Mouse (Mus musculus): ENCODE results near the gene Ifitm1.

Ifitm1 gene

GRCm38 (mm10) chr7:140966921-140967320 lies at the start of gene Ifitm1:
Gene Ifitm1, plus strand, starts transcription at chr7:140967221.
- no peak for DNase-seq (ENCODE audit: low spot score)

GRCm38 (mm10) chr7:140919911-140920310 lies 47.1 kb upstream of the Ifitm1 start:
- DNase-seq (ENCODE audit: low spot score), result no peak

GRCm38 (mm10) chr7:140920418-140921029 lies 46.5 kb upstream of the Ifitm1 start, which contains the start of gene Nlrp6:
Gene Nlrp6, plus strand, starts transcription at chr7:140920902.
- DNase-seq (ENCODE audit: low spot score), result no peak

GRCm38 (mm10) chr7:140921225-140921975 lies 45.6 kb upstream of the Ifitm1 start:
- no peak for DNase-seq (ENCODE audit: low spot score)

GRCm38 (mm10) chr7:140922398-140923069 lies 44.5 kb upstream of the Ifitm1 start:
- no peak for DNase-seq (ENCODE audit: low spot score)

- no peak for DNase-seq (ENCODE audit: low spot score)
Observed at GRCm38 (mm10) chr7:140923070-140923775, 43.8 kb upstream of the Ifitm1 start.

- no peak for DNase-seq (ENCODE audit: low spot score)
Observed at GRCm38 (mm10) chr7:140927181-140927580, 39.8 kb upstream of the Ifitm1 start.

GRCm38 (mm10) chr7:140938436-140938835 lies 28.6 kb upstream of the Ifitm1 start:
- no peak for DNase-seq (ENCODE audit: low spot score)

- DNase-seq (ENCODE audit: low spot score), result no peak
Observed at GRCm38 (mm10) chr7:140938896-140939295, 28.1 kb upstream of the Ifitm1 start.

- DNase-seq (ENCODE audit: low spot score), result peak; percentile 81
Observed at GRCm38 (mm10) chr7:140939669-140940171, 27.3 kb upstream of the Ifitm1 start.

- peak; percentile 89 for DNase-seq (ENCODE audit: low spot score)
Observed at GRCm38 (mm10) chr7:140941222-140942051, 25.6 kb upstream of the Ifitm1 start, which contains the start of gene Pgghg. Gene Pgghg, plus strand, starts transcription at chr7:140941391.

GRCm38 (mm10) chr7:140942341-140942740 lies 24.7 kb upstream of the Ifitm1 start:
- no peak for DNase-seq (ENCODE audit: low spot score)

- no peak for DNase-seq (ENCODE audit: low spot score)
Observed at GRCm38 (mm10) chr7:140942811-140943210, 24.2 kb upstream of the Ifitm1 start.

GRCm38 (mm10) chr7:140943356-140943755 lies 23.7 kb upstream of the Ifitm1 start:
- no peak for DNase-seq (ENCODE audit: low spot score)

- no peak for DNase-seq (ENCODE audit: low spot score)
Observed at GRCm38 (mm10) chr7:140944236-140944635, 22.8 kb upstream of the Ifitm1 start.

- no peak for DNase-seq (ENCODE audit: low spot score)
Observed at GRCm38 (mm10) chr7:140945247-140945646, 21.8 kb upstream of the Ifitm1 start.

- DNase-seq (ENCODE audit: low spot score), result no peak
Observed at GRCm38 (mm10) chr7:140946311-140946710, 20.7 kb upstream of the Ifitm1 start.

GRCm38 (mm10) chr7:140946980-140947379 lies 20.0 kb upstream of the Ifitm1 start:
- no peak for DNase-seq (ENCODE audit: low spot score)

GRCm38 (mm10) chr7:140948161-140948560 lies 18.9 kb upstream of the Ifitm1 start:
- DNase-seq (ENCODE audit: low spot score), result no peak

GRCm38 (mm10) chr7:140949255-140949654 lies 17.8 kb upstream of the Ifitm1 start:
- DNase-seq (ENCODE audit: low spot score), result no peak
